Mouse (Mus musculus) erythroid progenitor cell, adult 5-6 weeks (primary cell): ENCODE data around the gene Dpf2. TPM values are rescaled to one million over a fixed set of nuclear protein-coding genes. Genes with fewer than 3 reads are reported as not detected.

Source experiments
- ATAC-seq: replicated peaks from 2 replicates; pipeline ENCODE4 v1.8.0; 2016; ENCODE audit warnings: moderate number of reproducible peaks, mild to moderate bottlenecking, moderate TSS enrichment, inconsistent platforms; ENCODE audit not compliant: poor library complexity, low FRiP score, severe bottlenecking
- total RNA-seq, 2 experiments: library from RNA; stranded (forward) in 1 of 2; stranded (reverse) in 1 of 2; fragments of 150-400 nt in 1 of 2; fragments of 186-747, 209-891 nt in 1 of 2; gene quantifications; 2 replicates each; pipeline versions ENCODE4 v1.2.3 to v1.2.4; 2015 to 2017; ENCODE audit warnings: low replicate concordance in 2 of 2

Gene Dpf2
- total RNA-seq, 2 experiments from 2014 or later, result 71.7 to 168 TPM

GRCm38 (mm10) chr19:5937836-5938406, 25.1 kb upstream of the Dpf2 start:
- ATAC-seq, result peak; percentile 94

DNA sequence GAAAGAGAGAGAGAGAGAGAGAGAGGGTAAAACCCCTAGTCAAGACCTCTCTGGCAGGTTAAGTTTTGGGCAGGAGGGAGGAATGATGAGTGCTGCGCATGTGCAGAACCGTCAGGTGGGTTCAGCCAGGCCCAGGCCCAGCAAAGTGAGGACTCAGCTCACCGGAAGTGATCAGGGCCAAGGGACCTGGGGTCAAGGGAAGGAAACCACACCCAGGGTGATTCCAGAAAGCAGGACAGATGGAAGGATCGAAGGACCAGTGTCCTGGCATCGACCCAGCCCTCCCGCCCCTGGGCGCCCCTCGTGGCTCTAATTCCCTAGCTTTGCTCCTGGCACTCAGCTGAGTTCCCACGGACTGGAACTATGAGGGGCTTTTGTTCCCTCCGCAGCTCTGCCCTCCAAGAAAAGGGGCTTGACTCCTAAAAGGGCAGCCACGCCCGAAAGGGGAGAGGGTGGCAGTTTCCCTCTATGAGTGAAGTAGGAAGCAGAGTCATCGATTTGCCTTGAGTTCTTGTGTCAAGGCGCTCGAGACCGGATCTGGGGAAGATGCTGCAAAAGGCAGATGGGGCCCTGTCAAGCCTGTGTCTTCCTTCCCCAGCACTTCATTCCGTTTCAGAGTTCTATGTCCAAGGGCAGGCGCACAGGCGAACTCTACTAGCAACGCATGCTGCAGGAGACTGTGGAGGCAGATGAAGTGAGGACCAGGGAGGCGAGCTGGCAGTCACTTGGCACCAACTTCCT, 24.5 kb upstream of the Dpf2 start:
- no peak for ATAC-seq

GRCm38 (mm10) chr19:5935691-5936090, 22.9 kb upstream of the Dpf2 start:
- no peak for ATAC-seq

GRCm38 (mm10) chr19:5935266-5935665, 22.5 kb upstream of the Dpf2 start:
- no peak for ATAC-seq

DNA sequence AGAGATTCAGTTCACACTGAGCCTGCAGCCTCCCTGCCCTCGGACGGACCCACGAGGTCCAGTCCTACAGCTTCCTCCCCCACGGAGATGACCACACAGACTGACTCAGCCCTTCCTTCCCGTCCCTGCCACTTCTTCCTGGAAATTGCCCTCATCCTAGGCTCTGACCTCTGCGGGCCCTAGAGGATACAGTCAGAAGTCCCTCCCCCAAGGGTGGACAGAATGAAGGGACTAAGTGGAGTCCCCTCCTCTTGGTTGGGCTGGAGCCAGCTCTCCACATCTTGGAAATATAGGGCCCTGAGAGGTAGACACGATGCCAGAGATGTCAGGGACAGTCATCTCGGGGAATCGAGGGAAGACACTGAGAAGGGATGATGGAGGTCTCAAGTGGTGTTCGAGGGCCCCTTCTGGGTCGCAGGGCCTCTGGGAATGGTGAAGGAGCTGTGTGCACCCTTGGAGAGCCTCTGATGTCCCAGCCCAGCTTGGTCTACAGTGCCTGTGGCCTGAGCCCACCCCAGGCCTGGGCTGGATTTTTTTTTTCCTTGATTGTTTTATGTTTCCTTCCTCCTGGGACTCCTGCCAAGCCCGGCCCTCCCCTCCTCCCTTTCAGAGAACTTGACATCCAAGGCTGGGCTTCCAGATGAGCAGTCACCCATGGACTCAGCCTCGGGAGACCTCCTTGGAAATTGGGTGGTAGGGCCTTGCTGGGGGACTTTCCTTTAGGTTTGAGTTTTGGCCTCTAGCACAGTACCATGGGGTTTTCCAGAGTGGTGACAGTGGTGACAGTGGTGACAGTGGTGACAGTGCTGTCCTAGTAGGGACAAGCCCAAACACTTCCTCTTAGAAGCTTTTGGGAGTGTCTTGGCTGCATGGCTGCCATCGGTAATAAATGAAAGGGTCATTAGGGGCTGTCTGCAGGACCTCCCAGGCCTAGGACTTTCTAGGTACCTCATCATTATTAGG, 17.1 kb upstream of the Dpf2 start:
- no peak for ATAC-seq

- no peak for ATAC-seq
Measured at GRCm38 (mm10) chr19:5928546-5928945, 15.7 kb upstream of the Dpf2 start.

DNA sequence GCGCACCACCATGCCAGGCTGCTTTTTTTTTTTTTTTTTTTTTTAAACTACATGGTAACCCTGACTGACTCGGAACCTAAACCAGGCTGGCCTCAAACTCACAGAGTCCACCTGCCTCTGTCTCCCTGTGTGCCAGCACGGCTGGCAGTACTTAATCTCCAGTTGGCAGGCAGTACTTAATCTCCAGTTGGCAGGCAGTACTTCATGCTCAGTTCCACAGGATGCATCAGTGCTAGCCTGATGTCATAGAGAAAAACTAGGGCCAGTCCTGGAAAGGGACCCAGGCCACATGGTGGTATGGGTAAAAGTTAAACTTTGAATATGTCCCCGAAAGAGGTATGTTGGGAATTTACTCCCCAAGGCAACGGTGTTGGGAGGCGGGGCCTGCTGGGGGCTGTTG, 15.3 kb upstream of the Dpf2 start:
- peak; percentile 58 for ATAC-seq

GRCm38 (mm10) chr19:5927532-5927931, 14.7 kb upstream of the Dpf2 start:
- ATAC-seq, result no peak

DNA sequence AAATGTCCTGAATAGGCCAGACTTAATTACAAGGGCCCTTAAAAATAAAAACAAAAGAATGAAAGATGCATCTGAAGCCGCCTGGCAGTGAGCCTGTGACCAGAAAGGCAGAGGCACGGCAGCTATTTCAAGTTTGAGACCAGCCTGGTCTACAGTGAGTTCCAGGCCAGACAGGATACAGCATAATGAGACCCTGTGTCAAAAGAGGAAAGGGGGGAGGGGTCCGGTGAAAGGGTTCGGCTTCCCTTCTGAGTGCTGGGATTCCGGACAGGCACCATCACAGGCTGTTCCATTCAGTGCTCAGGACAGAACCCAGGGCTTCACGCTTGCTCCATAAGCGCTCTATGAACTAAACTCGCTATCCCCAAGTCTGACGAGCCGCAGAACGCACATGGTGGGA, 14.2 kb upstream of the Dpf2 start:
- no peak for ATAC-seq

GRCm38 (mm10) chr19:5925311-5925855, 12.6 kb upstream of the Dpf2 start:
- ATAC-seq, result no peak

DNA sequence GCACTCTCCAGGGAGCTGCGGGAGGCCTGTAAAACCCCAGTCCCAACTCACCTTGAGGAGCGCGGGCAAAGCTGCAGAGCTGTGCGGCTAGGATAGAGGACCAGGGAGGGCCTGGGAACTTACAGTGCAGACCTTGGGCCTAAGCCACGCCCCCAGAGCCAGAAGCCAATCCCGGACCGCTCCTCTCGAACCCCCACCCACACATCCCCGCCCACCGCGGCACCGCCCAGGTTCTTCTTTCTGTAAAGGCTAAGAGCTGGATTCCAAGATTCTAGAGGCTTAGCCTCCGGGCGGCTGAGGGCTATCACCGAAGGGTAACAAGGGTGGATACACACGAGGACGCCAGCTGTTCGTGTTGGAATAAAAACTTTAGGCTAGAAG, 11.9 kb upstream of the Dpf2 start, which contains the start of gene Cdc42ep2:
Gene Cdc42ep2 (minus strand): TSS at position 104 of the 381 bp plus-strand sequence.
- ATAC-seq, result peak; percentile 86

DNA sequence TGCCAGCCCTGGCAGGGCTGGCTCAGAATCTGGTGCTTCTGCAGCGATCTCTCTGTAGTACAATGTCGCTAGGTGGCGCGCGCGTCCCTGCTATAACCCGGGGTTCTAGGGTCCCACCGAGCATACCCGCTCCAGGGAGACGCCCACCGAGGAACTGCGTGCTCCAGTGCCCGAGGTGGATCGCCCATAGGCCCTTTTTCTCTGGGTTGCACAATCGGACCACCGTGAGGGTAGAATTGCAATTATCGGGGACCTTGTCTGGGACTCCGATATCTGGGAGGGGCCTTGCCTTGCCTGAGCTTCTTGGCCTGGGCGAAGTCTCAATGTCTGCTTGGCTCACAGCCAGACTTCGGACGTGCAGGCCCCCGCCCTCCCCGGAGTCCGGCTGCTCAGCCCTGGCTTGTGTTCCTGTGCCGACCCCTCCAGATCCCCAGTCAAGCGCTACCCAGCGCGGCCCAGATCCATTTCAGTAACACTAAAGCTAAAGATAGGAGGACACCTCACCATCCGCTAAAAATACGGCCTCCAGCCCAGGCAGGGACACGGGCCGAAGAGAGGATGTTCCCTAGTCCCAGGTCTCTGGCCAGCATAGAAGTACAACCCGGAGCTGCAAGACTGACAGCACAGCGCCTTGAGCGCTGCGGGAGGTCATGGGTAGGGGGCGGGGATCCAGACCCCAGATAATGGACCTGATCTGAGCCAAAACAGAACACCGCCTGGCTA, 11.3 kb upstream of the Dpf2 start:
- peak; percentile 62 for ATAC-seq

GRCm38 (mm10) chr19:5922963-5923362, 10.2 kb upstream of the Dpf2 start:
- no peak for ATAC-seq

- peak; percentile 50 for ATAC-seq
Measured at GRCm38 (mm10) chr19:5922119-5922942, 9.5 kb upstream of the Dpf2 start.

DNA sequence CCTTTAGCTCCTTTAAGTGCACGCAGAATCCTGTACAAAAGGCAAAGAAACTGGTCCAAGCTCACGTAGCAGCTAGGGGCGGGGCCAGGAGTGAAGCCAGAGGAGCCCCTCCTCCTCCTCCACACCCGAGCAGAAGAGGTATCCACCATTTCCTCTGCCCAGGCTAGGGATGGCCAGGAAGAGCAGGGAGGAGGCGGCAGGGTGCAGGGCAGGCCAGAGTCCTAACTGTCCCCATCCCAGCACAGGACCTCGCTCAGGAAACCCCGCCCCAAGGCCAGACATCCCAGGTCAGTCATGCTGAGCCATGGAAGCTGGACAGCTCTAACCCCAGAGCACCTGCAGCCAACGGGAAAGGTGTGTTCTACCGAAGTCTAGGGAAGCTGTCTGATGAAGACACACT, 8.9 kb upstream of the Dpf2 start:
- ATAC-seq, result peak; percentile 25; the same call in 1 of the 2 replicates

- ATAC-seq, result peak; percentile 92
Measured at GRCm38 (mm10) chr19:5912103-5913006, 455 bp downstream of the Dpf2 start.

DNA sequence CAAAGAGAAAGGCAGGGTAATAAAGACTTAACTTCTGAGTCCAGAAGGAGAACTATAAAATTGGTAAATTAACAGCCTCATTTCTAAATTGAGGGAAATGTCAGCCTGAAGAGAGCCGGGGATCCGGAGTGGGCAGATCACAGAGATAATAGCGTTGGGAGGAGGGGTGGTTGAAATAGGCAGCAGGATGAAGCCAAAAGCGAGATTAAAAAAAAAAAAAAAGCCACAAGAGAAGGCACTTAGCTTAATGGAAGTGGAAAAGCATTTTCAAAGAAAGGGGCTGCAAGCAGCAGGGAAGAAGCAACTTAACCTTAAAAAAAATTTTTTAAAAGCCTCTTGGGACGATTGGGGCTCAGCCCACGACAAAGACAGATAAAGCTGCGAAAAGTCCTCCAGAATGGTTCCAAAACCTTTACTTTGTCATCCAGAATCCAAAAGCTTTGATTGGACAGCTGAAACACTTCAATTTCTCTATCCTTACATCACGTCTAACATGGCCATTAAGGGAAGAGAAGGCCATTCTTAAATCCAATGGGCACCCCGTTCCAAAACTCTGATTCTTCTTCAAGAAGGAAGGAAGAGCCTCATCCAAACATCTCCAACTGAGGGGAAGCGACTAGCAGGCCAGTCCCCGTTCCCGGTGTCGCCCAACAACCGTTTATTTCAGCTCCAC, 1.2 kb downstream of the Dpf2 start:
- ATAC-seq, result 0 out of 2 replicates have a peak, but pooled peaks have one; percentile 6
